Mouse (Mus musculus): Measurements from ENCODE around the gene Kif22.

Gene Kif22

GRCm38 (mm10) chr7:127017950-127018345 is 24.3 kb downstream of the Kif22 start:
- DNase-seq (ENCODE audit: low spot score in 2 of 2): no peak

- DNase-seq (ENCODE audit: low spot score in 2 of 2): peak; percentile 91 to 96
Observed at GRCm38 (mm10) chr7:127016971-127017949, 25.0 kb downstream of the Kif22 start, which contains the start of gene Pagr1a. TSS of gene Pagr1a (minus strand) at chr7:127017352.

GRCm38 (mm10) chr7:127016486-127016938 is 25.8 kb downstream of the Kif22 start:
- peak in 1 of 2 experiments; percentile 61 for DNase-seq (ENCODE audit: low spot score in 2 of 2)

- no peak for DNase-seq (ENCODE audit: low spot score in 2 of 2)
Observed at GRCm38 (mm10) chr7:127016481-127016485, 26.0 kb downstream of the Kif22 start, which contains the start of gene Pagr1b. TSS of gene Pagr1b (minus strand) at chr7:127016484.

GRCm38 (mm10) chr7:127016081-127016480 is 26.2 kb downstream of the Kif22 start:
- no peak for DNase-seq (ENCODE audit: low spot score in 2 of 2)

GRCm38 (mm10) chr7:127014993-127015392 is 27.3 kb downstream of the Kif22 start:
- DNase-seq (ENCODE audit: low spot score in 2 of 2): no peak

- DNase-seq (ENCODE audit: low spot score in 2 of 2): peak; percentile 70 to 72
Observed at GRCm38 (mm10) chr7:127014320-127014719, 28.0 kb downstream of the Kif22 start, which contains the start of gene Mvp. TSS of gene Mvp (minus strand) at chr7:127014621.

- no peak for DNase-seq (ENCODE audit: low spot score in 2 of 2)
Observed at GRCm38 (mm10) chr7:127013385-127013784, 28.9 kb downstream of the Kif22 start.

- DNase-seq (ENCODE audit: low spot score in 2 of 2): no peak
Observed at GRCm38 (mm10) chr7:127012845-127013244, 29.4 kb downstream of the Kif22 start.

- DNase-seq (ENCODE audit: low spot score in 2 of 2): no peak
Observed at GRCm38 (mm10) chr7:127012374-127012773, 29.9 kb downstream of the Kif22 start.

- DNase-seq (ENCODE audit: low spot score in 2 of 2): no peak
Observed at GRCm38 (mm10) chr7:127011717-127012116, 30.6 kb downstream of the Kif22 start.

GRCm38 (mm10) chr7:127011051-127011450 is 31.2 kb downstream of the Kif22 start:
- DNase-seq (ENCODE audit: low spot score in 2 of 2): no peak

- no peak for DNase-seq (ENCODE audit: low spot score in 2 of 2)
Observed at GRCm38 (mm10) chr7:127009307-127010085, 32.8 kb downstream of the Kif22 start.

GRCm38 (mm10) chr7:127008239-127009019 is 33.8 kb downstream of the Kif22 start:
- DNase-seq (ENCODE audit: low spot score in 2 of 2): peak; percentile 55 to 71

GRCm38 (mm10) chr7:127007313-127008024 is 34.8 kb downstream of the Kif22 start:
- DNase-seq (ENCODE audit: low spot score in 2 of 2): no peak

GRCm38 (mm10) chr7:127004122-127004875 is 38.0 kb downstream of the Kif22 start:
- DNase-seq (ENCODE audit: low spot score in 2 of 2): no peak

GRCm38 (mm10) chr7:127003620-127004019 is 38.7 kb downstream of the Kif22 start:
- DNase-seq (ENCODE audit: low spot score in 2 of 2): no peak

GRCm38 (mm10) chr7:126999568-126999967 is 42.7 kb downstream of the Kif22 start:
- DNase-seq (ENCODE audit: low spot score in 2 of 2): no peak

- DNase-seq (ENCODE audit: low spot score in 2 of 2): no peak
Observed at GRCm38 (mm10) chr7:126996449-126996848, 45.8 kb downstream of the Kif22 start.

- DNase-seq (ENCODE audit: low spot score in 2 of 2): no peak
Observed at GRCm38 (mm10) chr7:126988816-126989215, 53.5 kb downstream of the Kif22 start.

GRCm38 (mm10) chr7:126986319-126986718 is 56.0 kb downstream of the Kif22 start:
- DNase-seq (ENCODE audit: low spot score in 2 of 2): peak; percentile 19 to 39

Measured in urinary bladder, postnatal 36 days (tissue).